Mouse (Mus musculus) CD4-positive helper T cell, adult 2 months (primary cell): Measurements from ENCODE around the gene Lima1.

ENCODE experiments used
- DNase-seq: peaks from one replicate; pipeline ENCODE4 v3.0.0-alpha.2; 2012; ENCODE audit warnings: low read depth, missing footprints, low spot score

Lima1 gene

DNA sequence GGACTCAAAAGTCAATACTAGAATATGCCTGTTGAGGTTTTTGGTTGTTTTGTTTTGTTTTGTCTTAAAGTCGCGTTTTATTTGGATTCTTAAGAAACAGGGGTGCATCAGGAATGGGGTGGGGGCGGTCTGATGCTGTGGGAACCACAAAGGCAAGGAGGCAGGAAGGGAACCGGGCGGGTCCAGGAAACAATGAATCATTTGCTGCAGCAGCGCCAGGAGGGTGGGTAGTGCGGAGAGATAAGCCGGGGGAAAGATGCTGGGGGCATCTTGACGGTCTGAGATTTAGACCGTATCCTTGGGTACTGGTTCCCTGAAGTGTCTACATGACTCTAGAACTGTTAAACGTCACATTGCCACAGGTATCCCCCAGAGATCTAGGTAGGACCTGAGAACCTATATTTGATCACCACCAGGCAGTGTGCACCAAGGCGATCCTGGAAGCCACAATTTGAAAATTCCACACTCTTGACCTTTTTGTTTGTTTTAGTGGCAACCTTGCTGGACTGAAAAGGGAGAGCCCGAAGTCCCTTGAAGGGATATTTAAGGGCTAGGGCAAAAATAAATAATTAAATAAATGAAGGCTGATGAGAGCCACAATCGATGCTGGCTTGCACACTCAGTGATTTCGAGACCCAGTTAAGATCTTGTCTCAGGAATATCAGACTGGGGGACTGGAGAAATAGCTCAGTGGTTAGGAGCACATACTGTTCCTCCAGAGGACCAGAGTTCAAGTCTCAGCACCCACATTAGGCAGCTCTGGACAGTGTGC lies 8.6 kb downstream of the Lima1 start:
- DNase-seq, result no peak

DNA sequence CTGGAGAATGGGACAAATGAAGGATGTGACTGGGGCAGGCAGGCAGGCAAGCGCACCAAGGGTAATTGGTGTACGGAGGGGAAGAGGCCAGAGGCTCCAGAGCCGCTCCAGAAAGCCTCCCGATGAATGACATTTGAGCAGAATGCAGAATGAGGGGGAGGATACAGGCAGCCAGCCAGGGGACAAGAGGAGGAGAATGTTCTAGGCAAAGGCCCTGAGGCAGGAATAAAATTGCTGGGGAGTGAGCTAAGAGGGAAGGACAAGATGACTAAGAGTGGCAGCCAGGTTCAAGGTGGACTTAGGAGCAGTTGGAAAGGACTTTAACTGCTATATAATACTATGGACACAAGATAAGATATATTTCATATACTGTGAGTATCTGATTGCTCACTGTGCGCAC lies 9.3 kb downstream of the Lima1 start:
- no peak for DNase-seq

DNA sequence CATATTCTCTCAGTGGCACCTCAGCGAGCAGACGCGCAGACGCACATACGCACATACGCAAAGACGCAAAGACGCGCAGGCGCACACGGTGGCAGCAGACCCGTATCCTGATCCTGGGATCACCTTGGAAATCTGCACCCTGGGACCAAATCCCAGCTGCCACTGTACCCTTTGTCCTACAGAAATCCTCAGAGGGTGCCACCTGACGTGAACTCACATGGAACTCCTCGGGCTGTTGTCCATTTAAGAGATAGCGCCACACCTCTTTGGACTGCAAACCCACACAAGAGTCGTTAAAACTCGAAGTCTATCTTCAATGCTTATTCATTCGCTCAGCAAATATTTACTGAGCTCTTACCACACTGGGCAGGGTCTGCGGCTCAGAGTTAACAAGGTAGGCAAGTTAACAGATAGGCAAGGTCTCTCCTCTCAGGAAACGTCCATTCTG lies 9.7 kb downstream of the Lima1 start:
- no peak for DNase-seq

DNA sequence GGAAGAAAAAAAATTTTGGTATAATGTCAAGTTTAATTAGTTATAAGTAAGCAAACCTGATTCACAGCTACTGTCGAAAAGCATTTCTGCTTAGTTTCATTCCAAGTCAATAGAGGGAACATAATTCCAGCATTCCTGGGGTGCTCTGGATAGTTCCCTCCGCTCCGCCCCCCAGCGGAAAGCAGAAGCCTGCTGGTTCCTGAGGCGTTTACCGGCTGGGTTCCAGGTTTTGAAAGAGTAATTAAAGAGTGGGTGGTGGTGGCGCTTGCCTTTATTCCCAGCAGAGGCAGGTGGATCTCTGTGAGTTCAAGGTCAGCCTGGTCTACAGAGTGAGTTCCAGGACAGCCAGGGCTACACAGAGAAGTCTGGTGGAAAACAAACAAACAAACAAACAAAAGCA lies 10.2 kb downstream of the Lima1 start:
- DNase-seq, result no peak

DNA sequence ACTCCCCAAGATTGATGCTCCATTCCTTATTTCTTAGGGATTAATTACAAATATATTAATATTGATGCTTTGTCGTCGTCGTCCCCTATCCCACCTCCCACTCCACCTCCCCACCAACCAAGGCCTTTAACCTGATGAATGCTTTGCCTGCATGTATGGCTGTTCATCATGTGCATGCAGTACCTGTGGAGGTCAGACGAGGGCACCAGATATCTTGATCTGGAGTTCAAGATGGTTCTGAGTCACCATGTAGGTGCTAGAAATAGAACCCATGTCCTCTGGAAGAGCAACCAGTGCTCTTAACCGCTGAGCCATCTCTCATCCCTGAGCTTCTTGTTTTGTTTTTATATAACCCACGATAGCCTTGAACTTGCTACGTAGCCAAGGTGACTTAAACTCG lies 11.5 kb downstream of the Lima1 start:
- DNase-seq, result no peak

DNA sequence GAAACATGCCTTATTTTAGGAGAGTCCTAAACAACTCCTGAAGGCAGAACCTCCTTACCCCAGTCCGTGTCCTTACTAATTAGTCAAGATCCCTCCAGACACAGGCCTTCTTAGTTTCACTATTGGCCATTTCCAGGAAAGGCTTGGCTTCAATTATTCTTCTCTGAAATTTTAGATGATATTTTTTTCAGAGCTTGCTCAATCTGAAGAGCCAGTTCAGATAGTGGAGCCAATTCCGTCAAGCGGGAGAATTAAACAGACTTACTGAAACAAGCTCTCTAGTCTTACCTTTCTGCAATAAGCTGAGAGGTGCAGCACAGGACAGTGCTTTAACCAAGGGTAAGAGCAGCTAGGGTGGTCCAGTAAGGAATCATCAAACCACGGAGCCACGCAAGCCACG lies 11.9 kb downstream of the Lima1 start:
- DNase-seq, result no peak

DNA sequence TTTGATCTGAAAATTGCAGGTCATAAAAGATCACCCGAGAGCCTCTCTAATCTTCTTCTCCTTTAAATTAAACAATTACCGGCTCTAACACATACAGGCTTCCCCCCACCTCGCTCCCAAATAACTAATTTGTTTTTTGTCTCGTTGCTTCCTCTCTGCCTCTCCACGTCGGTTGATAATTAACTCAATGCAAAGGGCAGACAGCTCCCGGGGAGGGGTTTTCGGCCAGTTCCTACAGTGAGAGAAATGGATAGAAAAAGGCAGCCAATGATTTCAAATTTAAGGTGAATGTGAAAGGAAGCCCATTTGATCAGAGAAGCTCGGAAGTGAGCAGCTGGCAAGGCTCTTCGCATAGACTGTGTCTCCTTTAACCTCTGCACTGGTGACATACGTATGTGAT lies 12.8 kb downstream of the Lima1 start:
- no peak for DNase-seq

DNA sequence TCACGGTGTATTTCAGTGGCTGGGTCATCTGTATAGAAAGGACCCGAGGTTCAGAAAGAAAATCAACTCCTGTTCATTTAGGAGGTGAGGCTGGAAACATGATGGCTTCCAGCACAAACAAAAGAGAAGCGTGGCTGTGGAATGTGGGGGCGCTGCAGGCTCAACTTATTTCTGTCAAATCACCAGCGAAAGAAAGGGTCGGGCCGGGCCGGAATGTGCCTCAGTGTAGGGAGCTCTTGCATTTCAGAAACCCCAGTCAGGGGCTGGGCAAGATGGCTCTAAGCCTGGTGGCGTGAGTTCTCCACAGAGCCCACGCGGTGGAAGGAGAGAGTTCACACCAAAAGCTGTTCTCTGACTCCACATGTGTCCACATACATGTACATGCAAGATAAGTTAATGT lies 13.3 kb downstream of the Lima1 start:
- DNase-seq, result no peak

DNA sequence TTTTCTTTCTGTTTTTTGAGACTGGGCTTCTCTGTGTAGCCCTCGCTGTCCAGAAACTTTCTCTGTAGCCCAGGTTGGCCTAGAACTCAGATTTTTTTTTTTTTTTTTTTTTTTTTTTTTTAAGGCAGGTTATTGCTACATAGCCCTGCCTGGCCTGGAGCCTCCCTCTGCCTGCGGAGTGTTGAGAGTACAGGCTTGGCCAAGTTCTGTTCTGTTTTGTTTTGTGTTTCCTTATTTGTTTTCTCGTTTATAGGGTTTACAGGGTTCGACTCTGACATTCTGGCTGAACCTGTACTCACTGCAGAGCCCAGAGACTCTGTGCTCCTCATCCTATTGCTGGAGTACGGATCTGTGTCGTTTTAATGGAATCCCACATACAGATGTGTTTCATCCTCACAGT lies 13.7 kb downstream of the Lima1 start:
- no peak for DNase-seq

DNA sequence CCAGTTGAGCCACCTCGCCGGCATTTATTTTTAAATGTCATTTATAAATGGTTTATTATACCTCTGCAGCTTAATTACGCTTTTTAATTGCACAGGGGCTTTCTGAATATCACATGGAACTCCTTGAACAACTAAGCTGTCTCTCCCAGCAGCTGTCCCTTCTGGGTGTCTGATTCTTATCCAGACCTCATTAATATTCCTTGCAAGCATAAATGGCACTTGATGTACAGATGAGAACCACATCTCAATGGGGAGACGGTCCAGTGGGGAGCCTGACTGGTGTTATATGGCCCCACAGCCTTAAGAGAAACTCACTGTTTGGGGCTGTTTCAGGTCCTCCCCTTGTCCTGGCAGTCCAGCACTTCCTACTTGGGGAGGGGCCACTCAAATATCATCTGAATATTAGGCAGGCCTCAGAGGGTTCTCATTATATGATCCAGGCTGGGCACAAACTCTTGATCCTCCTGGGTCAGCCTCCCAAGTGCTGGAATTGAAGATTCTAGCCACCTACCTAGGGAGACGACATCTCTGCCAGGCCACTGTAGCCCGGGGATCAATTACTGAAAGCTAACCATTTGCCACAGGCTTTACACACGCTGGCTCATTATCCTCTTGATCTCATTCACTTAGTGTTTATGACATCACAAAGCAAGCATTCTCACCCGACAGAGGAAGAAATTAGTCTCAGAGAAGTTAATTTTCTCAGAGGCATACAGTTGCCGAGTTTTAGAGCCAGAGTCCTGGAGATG lies 15.4 kb downstream of the Lima1 start:
- no peak for DNase-seq

DNA sequence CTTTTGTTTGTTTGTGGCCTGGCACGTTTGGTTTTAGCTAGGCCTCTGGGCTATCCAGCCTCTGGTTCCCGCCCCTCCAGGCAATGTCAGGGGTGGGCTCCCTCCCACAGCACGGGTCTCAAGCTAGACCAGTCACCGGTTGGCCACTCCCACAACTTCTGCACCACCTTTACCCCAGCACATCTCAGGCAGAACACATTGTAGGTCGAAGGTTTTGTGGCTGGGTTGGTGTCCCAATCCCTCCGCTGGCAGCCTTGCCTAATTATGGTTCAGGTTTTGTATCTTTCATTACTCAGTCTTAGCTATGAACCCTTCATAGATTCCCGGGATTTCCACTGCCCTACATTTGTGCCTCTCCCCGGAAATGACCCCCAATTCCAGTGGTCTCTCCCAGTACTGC lies 17.8 kb downstream of the Lima1 start:
- DNase-seq, result no peak

DNA sequence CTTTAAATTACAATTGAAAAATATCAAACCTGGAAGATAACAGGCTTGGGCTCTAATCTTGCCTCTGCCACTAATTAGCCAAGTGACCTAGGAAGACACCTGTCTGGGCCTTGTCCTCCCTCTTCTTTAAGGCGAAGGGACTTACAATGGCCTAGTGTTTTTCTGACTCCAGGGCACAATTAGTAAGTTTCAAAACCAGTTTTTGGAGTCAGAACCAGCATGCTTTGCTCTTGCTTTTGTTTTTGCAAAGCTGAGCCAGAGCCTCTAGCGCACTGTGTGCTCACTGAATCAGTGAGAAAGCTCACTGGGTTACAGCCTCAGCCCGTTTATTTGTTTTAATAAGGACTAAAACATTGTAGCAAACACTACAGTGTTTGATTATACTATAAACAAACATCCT lies 20.1 kb downstream of the Lima1 start:
- no peak for DNase-seq

DNA sequence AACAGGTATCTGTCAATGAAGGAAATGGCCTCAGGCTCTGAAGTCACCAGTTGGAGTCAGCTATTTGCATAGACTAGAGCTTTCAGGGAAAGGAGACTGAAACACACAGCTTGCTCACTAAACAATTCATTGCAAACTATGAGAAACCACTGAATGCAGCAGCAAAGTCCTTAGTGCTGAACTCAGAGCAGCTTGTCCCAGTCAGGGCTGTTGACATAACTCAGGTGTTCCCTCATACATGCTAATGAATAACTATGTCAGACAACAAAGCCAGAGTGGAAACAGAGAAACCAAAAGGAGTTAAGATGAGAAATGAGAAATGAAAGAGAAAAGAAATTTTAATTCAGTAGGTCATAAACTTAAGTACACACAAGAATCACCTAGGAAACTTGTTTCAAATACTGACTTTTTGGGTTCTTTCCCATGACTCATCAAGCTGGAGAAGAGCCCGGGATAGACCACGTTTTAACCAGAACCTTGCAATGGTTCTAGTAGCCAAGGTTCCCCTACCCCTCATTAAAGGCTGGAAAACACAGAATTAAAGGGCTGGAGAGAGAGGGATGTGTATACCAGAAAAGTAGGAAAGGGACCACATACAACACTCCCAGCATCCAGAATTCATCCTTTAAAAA lies 22.5 kb downstream of the Lima1 start:
- DNase-seq, result no peak

DNA sequence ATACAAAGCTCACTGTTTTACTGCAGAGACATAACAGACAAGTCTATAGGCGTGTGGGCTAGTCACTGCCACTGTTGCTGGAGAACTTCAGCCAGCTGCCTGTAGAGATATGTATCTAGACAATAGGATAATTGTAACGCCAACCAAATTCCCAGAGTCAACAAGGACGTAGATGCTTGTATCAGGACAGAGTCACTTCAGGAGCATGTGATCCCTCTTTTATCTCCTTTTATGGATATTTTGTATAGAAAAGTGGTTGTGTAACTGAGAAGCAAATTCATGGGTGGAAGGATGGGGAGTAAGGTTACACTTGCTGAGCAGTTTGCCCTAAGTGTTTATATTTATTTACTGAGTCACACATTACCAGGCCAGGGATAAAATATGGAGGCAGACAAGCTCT lies 25.0 kb downstream of the Lima1 start:
- no peak for DNase-seq

DNA sequence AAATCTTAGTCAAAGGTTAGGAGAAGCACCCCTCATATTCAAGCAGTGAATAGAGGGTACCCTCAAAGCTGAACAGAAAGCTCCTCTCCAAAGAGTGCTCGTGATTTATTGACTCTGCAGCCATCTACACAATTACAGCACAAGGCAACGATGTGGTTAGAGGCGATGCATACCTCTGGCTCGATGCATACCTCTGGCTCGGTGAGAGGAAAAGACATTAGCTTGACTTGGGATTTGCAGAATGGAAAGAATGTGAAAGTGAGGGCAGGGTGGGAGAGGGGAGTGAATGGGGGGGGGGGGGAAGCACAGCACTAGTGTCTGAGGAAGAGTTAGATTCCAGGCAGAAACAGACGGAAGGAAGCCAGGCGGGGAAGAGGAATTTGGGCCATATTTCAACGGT lies 27.3 kb downstream of the Lima1 start:
- DNase-seq, result no peak

DNA sequence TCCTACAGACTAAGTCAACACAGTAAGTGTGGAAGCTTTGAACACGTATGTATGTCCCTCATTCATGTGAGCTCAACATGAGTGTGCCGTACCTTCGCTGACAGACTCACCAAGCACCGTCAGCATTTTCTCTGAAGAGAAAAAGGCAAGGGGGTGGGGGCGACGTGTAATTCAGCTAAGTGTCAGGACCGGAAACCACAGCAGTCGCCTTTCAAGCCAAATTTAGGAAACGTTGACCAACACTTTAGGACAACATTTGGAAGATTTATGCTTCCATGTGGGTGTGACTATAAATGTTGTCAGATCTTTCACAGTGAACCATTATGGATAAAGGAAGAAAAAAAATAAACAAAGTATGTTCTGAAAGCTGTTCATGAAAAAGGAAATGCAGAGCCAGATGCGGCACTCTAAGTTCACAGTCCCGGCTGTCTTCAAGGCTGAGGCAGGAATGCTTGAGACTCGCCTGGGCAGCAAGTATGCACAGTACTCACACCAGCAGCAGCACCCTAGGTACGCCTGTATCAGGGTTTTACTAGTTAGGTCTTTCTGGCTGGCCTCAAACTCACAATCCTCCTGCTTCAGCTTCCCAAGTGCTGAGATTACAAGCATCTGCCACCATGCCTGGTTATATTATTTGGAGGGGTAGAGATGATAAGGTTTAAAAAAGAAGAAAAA lies 27.9 kb downstream of the Lima1 start:
- no peak for DNase-seq

DNA sequence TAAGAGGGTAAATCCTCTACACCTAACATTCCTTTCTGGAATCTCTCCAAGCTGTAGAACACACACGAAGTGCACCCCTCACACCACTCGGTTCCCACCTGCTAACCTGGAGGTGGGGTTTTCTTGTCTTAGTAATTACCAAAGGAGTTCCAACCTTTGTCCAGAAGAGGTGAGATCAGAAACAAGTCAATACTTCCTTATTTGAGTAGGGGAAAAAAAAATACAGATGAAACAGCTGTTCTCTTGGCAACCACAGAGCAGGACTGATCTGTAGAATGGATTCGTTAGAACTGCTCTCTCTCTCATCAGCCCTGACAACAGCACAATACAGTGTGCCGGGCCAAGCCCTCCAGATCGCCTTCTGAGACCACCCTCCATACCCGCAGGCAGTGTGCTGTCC lies 28.6 kb downstream of the Lima1 start:
- DNase-seq, result no peak

DNA sequence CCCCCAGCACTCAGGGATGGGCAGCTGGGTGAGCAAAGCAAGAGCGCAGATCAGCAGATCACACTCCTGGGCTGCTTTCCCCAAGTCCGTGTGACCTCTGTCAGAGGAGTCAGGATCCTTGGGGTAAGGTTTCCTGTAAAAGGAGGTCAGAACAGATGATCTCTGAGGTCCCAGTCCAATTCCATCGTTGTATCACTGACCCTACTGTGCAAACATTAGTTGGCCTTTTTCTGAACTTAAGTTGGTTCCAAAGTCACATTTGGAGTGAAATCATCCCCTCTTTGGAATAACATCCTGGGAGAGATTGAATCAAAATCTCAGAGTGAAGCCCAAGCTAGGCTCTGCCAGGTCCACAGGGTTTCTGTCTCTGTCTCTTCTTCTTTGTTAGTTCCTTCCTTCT lies 31.4 kb downstream of the Lima1 start:
- DNase-seq, result no peak

DNA sequence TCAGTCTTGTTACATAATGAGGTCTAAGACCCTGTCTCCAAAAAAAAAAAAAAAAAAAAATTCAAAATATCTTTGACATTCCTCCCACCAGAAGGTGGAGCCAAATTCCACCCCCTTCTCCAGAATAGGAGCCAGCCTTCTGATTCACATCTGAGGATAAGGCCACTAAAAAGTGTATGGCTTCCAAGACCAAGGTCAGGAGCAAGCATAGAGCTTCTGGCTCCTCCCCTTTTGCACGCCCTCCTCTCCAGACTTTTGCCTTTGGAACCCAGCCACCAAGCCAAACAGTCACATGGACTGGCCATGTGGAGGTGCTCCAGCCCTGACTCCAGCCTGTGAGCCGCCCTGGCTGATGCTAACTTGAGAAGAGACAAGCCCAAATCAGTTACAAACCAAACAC lies 35.3 kb downstream of the Lima1 start:
- no peak for DNase-seq

DNA sequence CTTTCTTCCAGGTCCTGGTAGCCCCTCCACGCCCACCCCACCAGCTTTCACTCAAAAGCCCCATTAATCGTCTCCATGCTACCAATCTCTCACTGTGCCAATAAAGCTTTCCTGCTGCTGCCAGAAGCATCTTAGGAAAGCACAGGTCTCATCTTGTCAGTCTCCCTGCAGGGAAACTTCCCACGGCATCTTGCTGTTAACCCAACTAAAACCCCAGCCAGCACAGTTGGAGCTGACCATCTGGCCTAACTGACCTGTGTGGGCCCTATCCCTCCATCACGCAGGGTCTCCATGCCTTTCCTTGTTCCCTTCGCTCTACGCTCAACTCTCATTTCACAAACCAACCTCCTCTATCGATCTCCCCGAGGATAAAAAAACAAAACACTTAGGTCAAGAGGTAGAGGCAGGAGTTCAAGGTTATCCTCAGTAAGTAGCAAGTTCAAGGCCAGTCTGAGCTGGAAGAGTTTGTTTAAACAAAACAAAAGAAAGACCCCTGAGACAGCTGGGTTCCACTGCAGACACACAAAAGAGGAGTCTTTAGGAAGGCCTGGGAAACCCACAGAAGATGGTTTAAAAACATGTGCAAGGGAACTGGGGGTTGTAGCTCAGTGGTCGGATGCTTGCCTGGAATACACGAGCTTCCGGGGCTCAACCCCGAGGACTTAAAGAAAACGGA lies 36.0 kb downstream of the Lima1 start:
- DNase-seq, result no peak

DNA sequence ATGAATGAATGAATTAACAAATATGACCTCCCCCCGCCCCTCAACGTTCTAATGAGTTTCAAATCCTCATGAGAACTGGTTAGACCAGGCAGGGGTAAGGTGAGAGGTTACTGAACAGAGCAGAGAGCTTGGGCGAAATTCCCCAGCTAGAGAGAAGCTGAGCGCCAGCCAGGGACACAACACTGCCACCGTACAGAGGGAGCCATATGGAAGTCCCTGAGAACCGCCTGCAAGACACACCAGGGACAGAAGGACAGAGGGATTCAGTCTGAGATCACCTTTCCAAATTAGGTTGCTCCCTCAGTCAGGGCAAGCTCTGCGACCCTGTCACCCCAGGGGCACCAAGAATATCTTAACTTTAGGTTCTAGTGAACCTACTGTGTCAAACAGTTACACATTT lies 37.7 kb downstream of the Lima1 start:
- DNase-seq, result no peak

DNA sequence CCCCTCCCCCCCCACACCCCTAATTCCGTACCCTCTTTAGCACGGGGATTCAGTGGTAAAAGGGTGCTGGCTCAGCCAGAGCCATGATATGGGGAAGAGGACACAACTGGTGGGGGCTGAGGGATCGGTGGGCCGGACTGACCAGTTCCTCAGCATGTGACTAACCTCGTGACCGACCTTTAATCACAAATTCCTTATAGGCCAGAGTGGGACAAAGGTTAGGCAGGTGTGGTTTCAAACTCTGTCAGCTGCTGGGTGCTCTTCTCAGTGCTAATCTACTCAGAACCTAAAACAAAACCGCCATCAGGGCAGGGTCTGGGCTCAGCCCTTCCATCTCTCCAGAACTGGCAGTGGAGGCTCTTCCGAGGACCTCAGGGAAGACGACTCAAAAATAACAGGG lies 40.1 kb downstream of the Lima1 start:
- no peak for DNase-seq
